Mouse (Mus musculus): ENCODE measurements around the gene Ehbp1l1. TPM values are rescaled to one million over a fixed set of nuclear protein-coding genes. Genes with fewer than 3 reads are reported as not detected.
"Not testable (repeated sequence)": the region's sequence is repeated elsewhere in the genome, so short reads cannot be mapped to it uniquely, and the experiment has no call there.

Ehbp1l1 gene
- polyA plus RNA-seq, 1 experiment from 2014 or later, result 122 TPM

DNA sequence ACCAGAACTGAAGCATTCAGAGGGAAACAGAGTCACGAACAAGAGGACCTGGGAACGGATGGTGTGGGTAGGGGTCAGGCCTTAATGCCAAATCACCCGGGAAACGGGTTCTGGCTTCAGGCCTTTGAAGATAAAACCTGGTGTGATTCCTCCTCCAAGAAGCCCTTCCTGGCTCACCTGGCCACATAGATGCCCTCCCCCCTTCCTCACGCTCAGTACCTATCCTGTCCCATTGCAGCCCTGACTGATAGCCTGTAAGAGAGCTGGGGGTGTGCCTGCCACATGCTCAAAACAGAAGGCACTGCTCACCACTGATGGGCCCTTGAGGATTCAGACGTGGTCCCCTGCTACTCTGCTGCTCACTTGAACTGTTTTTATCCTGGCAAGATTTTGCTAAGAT, 32.3 kb downstream of the Ehbp1l1 start:
- ATAC-seq, result no peak
- H3K36me3 ChIP-seq, result peaks cover 84% of the 10 kb centered on the region
- H3K9me3 ChIP-seq (replicated peaks), result no peaks in the 10 kb centered on the region
- H3K27me3 ChIP-seq (replicated peaks), result no peaks in the 10 kb centered on the region
- H3K4me1 ChIP-seq, result peaks cover 44% of the 10 kb centered on the region
- H3K9ac ChIP-seq, result no peak overlapping the region
- WGBS (ENCODE audit: insufficient replicate concordance), result 80% methylated on average over 6 of the region's 6 CpGs
- H3K27ac ChIP-seq, result no peak overlapping the region
- no peak overlapping the region for H3K4me2 ChIP-seq
- no peak overlapping the region for H3K4me3 ChIP-seq

DNA sequence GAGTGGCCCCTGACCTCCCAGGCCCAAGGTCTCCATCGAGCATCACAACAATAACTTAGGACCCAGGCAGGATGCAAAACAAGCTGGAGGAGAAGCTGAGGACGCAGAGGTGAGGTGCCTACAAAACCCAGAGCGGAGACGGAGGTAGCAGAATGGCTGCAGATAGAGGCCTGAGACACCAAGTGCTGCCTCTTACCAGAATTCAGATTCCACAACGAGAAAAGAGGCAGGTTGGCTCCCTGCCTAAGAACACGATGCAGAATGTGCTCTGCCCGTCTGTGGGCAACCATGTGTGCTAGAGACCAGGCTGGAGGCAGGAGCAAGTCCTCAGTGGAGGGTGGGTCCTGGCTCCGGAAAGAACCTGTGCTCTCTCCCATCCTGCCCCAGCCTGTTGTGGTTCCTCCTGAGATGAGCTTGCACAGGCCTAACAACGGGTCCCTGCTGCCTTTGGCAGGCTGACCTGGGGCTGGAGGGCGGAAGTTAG, 33.2 kb downstream of the Ehbp1l1 start:
- H3K9me3 ChIP-seq (replicated peaks), result no peaks in the 10 kb centered on the region
- 60% methylated on average over 10 of the region's 10 CpGs for WGBS (ENCODE audit: insufficient replicate concordance)
- peaks cover 45% of the 10 kb centered on the region for H3K4me1 ChIP-seq

GRCm38 (mm10) chr19:5692086-5692912, 33.8 kb downstream of the Ehbp1l1 start:
- peak overlapping the region; percentile 89 for H3K9ac ChIP-seq
- peaks cover 51% of the 10 kb centered on the region for H3K4me1 ChIP-seq
- peak overlapping the region; percentile 73 for H3K27ac ChIP-seq
- peak overlapping the region; percentile 81 for H3K4me3 ChIP-seq
- H3K9me3 ChIP-seq (replicated peaks), result no peaks in the 10 kb centered on the region
- H3K27me3 ChIP-seq (replicated peaks), result no peaks in the 10 kb centered on the region
- peaks cover 69% of the 10 kb centered on the region for H3K36me3 ChIP-seq
- no peak for ATAC-seq
- H3K4me2 ChIP-seq, result peak overlapping the region; percentile 95
- WGBS (ENCODE audit: insufficient replicate concordance), result 46% methylated on average over 10 of the region's 10 CpGs

More for the DNA sequence above, 33.2 kb downstream of the Ehbp1l1 start:
- peak overlapping the region; percentile 81 for H3K4me3 ChIP-seq
- H3K36me3 ChIP-seq, result peaks cover 76% of the 10 kb centered on the region
- H3K9ac ChIP-seq, result peak overlapping the region; percentile 89
- peak overlapping the region; percentile 95 for H3K4me2 ChIP-seq
- peak overlapping the region; percentile 73 for H3K27ac ChIP-seq
- ATAC-seq, result no peak
- no peaks in the 10 kb centered on the region for H3K27me3 ChIP-seq (replicated peaks)

DNA sequence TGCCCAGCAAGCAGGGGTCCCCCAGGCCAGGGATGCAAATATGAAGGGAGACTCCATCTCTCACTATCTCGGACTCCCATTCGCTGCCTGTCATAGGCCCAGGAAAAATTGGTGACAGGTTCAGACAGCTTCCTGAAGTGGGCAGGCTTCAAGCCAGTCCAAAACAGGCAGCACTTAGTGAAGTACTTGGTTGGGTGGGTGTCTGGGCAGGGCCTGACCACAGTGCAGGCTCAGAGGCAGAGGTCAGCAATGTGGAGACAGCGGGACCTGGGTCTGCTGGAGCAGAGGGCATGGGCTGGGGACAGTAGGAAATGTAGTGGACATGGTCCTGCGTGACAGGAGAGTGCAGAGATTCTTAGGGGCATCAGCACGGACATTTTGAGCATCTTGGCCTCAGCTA, 34.5 kb downstream of the Ehbp1l1 start:
- 52% methylated on average over 5 of the region's 5 CpGs for WGBS (ENCODE audit: insufficient replicate concordance)
- H3K36me3 ChIP-seq, result peaks cover 66% of the 10 kb centered on the region

DNA sequence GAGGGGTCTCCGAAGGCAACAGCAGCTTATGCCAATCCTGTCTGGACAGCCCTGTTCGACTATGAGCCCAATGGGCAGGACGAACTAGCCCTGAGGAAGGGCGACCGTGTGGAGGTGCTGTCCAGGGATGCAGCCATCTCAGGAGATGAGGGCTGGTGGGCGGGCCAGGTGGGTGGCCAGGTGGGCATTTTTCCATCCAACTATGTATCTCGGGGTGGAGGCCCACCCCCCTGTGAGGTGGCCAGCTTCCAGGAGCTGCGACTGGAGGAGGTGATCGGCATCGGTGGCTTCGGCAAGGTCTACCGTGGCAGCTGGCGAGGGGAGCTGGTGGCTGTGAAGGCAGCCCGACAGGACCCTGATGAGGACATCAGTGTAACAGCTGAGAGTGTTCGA, 35.8 kb downstream of the Ehbp1l1 start:
- Histone ChIP-seq H3K27ac (peak overlapping the region; percentile 91), H3K36me3 (peaks cover 66% of the 10 kb centered on the region), H3K4me3 (peak overlapping the region; percentile 81), H3K4me2 (peak overlapping the region; percentile 95), H3K27me3 (replicated peaks) (no peaks in the 10 kb centered on the region), H3K9me3 (replicated peaks) (no peaks in the 10 kb centered on the region), H3K4me1 (peaks cover 64% of the 10 kb centered on the region), H3K9ac (peak overlapping the region; percentile 89)
- WGBS (ENCODE audit: insufficient replicate concordance), result 47% methylated on average over 15 of the region's 15 CpGs
- no peak for ATAC-seq

More for the DNA sequence above, 34.5 kb downstream of the Ehbp1l1 start:
- Histone ChIP-seq H3K4me1 (peaks cover 58% of the 10 kb centered on the region), H3K9ac (peak overlapping the region; percentile 89), H3K27ac (peak overlapping the region; percentile 73), H3K4me3 (peak overlapping the region; percentile 81), H3K27me3 (replicated peaks) (no peaks in the 10 kb centered on the region), H3K9me3 (replicated peaks) (no peaks in the 10 kb centered on the region), H3K4me2 (peak overlapping the region; percentile 95)
- no peak for ATAC-seq

- Histone ChIP-seq H3K4me3 (peak overlapping the region; percentile 81), H3K27ac (peak overlapping the region; percentile 91), H3K27me3 (replicated peaks) (no peaks in the 10 kb centered on the region), H3K4me2 (peak overlapping the region; percentile 95), H3K36me3 (peaks cover 66% of the 10 kb centered on the region), H3K9ac (peak overlapping the region; percentile 89), H3K9me3 (replicated peaks) (no peaks in the 10 kb centered on the region), H3K4me1 (peaks cover 70% of the 10 kb centered on the region)
- WGBS (ENCODE audit: insufficient replicate concordance), result 4% methylated on average over 42 of the region's 42 CpGs
- peak; percentile 74 for ATAC-seq
Measured at GRCm38 (mm10) chr19:5689565-5690342, 36.4 kb downstream of the Ehbp1l1 start.

- H3K27ac ChIP-seq, result peak overlapping the region; percentile 91
- no peak for ATAC-seq
- H3K36me3 ChIP-seq, result peaks cover 66% of the 10 kb centered on the region
- H3K9ac ChIP-seq, result peak overlapping the region; percentile 89
- under 1% methylated on average over 7 of the region's 7 CpGs for WGBS (ENCODE audit: insufficient replicate concordance)
- peak overlapping the region; percentile 95 for H3K4me2 ChIP-seq
- peaks cover 70% of the 10 kb centered on the region for H3K4me1 ChIP-seq
- no peaks in the 10 kb centered on the region for H3K27me3 ChIP-seq (replicated peaks)
- no peaks in the 10 kb centered on the region for H3K9me3 ChIP-seq (replicated peaks)
- H3K4me3 ChIP-seq, result peak overlapping the region; percentile 81
Measured at GRCm38 (mm10) chr19:5689088-5689428, 37.1 kb downstream of the Ehbp1l1 start.

GRCm38 (mm10) chr19:5688200-5689087, 37.7 kb downstream of the Ehbp1l1 start, which contains the start of the genes Map3k11 and Pcnx3:
Gene Map3k11 (plus strand): TSS chr19:5688742.
Gene Pcnx3 (minus strand): TSS chr19:5688908.
- WGBS (ENCODE audit: insufficient replicate concordance), result under 1% methylated on average over 69 of the region's 69 CpGs
- peaks cover 66% of the 10 kb centered on the region for H3K36me3 ChIP-seq

GRCm38 (mm10) chr19:5687738-5688137, 38.4 kb downstream of the Ehbp1l1 start:
- Histone ChIP-seq H3K36me3 (peaks cover 66% of the 10 kb centered on the region), H3K27ac (peak overlapping the region; percentile 91), H3K4me3 (peak overlapping the region; percentile 81), H3K4me2 (peak overlapping the region; percentile 95), H3K4me1 (peaks cover 60% of the 10 kb centered on the region), H3K9me3 (replicated peaks) (no peaks in the 10 kb centered on the region), H3K27me3 (replicated peaks) (no peaks in the 10 kb centered on the region), H3K9ac (peak overlapping the region; percentile 89)
- WGBS (ENCODE audit: insufficient replicate concordance), result 17% methylated on average over 9 of the region's 9 CpGs
- ATAC-seq, result no peak

More at GRCm38 (mm10) chr19:5688200-5689087, 37.7 kb downstream of the Ehbp1l1 start, which contains the start of the genes Map3k11 and Pcnx3:
- Histone ChIP-seq H3K27me3 (replicated peaks) (no peaks in the 10 kb centered on the region), H3K9me3 (replicated peaks) (no peaks in the 10 kb centered on the region), H3K4me2 (peak within 1 kb of the TSS; percentile 95), H3K27ac (peak within 1 kb of the TSS; percentile 91), H3K4me3 (peak within 1 kb of the TSS; percentile 81), H3K4me1 (peaks cover 67% of the 10 kb centered on the region), H3K9ac (peak within 1 kb of the TSS; percentile 89)
- peak; percentile 79 for ATAC-seq

GRCm38 (mm10) chr19:5686954-5687353, 39.2 kb downstream of the Ehbp1l1 start:
- H3K4me2 ChIP-seq, result peak overlapping the region; percentile 95
- peak overlapping the region; percentile 91 for H3K27ac ChIP-seq
- peaks cover 53% of the 10 kb centered on the region for H3K4me1 ChIP-seq
- peak overlapping the region; percentile 89 for H3K9ac ChIP-seq
- ATAC-seq; H3K9me3 ChIP-seq (replicated peaks); H3K27me3 ChIP-seq (replicated peaks): not testable (repeated sequence)
- WGBS (ENCODE audit: insufficient replicate concordance), result 83% methylated on average over 12 of the region's 12 CpGs
- H3K36me3 ChIP-seq, result peaks cover 66% of the 10 kb centered on the region
- peak overlapping the region; percentile 81 for H3K4me3 ChIP-seq

GRCm38 (mm10) chr19:5686437-5686836, 39.7 kb downstream of the Ehbp1l1 start:
- WGBS (ENCODE audit: insufficient replicate concordance), result 43% methylated on average over 13 of the region's 13 CpGs
- no peaks in the 10 kb centered on the region for H3K27me3 ChIP-seq (replicated peaks)
- peak overlapping the region; percentile 89 for H3K9ac ChIP-seq
- peaks cover 66% of the 10 kb centered on the region for H3K36me3 ChIP-seq
- H3K4me3 ChIP-seq, result peak overlapping the region; percentile 81
- H3K27ac ChIP-seq, result peak overlapping the region; percentile 91
- no peaks in the 10 kb centered on the region for H3K9me3 ChIP-seq (replicated peaks)
- H3K4me2 ChIP-seq, result peak overlapping the region; percentile 95
- peaks cover 47% of the 10 kb centered on the region for H3K4me1 ChIP-seq
- peak; percentile 21 for ATAC-seq
